In the genomic region with DNA sequence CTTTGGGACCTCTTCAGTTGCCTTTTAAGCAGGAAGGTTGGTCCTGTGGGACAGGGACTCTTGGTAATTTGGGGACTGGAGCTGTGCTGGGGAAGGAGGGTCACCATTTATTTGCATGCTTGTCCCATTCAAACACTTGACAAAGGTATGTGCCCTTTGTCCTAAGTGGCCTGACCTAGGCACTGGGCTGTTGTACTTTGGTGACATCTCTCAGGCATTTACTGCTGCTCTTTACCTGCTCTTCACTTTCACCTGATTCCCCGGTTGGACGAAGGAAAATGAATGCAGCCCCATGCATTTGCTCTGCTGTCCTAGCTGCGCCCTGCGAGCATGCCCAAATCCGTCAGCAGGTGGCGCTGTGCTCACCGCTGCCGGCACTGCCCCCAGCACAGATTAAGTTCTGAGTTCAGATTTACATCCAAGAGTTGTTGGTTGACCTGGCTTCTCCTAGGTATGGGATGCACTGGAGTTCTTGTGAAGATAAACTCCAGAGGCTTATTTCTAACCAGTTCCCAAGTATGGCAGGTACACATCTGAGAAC, we compare ENCODE assay signal across 9 mouse cellular contexts. TPM values are rescaled to one million over a fixed set of nuclear protein-coding genes. Genes with fewer than 3 reads are reported as not detected.
DNase-seq lines count a peak whose midpoint lies in the region; TF ChIP-seq lines count a peak whose summit lies in the region.
"Had no signal": no experiment of that assay in that cellular context is flagged by ENCODE, and none has a peak within 500 bp of the region (broad histone marks: within the 10 kb centered on the region; RNA-seq: fewer than 3 reads in every experiment).

No protein-coding gene starts in this region.

- no peak for TF ChIP-seq POLR2A in olfactory bulb, adult 2 months (IDR thresholded peaks at IDR 0.05; ENCODE audit: insufficient read depth, low read depth, low read length)

- H3K4me3 ChIP-seq in olfactory bulb, adult 2 months (ENCODE audit: insufficient read depth, low read depth, low read length) = no peak overlapping the region
- H3K4me3 ChIP-seq: embryonic facial prominence, embryonic 12.5 days had no signal

- peak; percentile 57; the same call in 1 of the 2 replicates for TF ChIP-seq CTCF in olfactory bulb, adult 2 months (IDR thresholded peaks at IDR 0.05; ENCODE audit: insufficient read depth, low read depth, low read length)

- 16% methylated on average over 8 of the region's 8 CpGs for WGBS in olfactory bulb, adult 2 months

- DNase-seq in gastrocnemius, postnatal 10 days = peak; percentile 72
- DNase-seq in gastrocnemius, postnatal 4 days (ENCODE audit: low spot score in 2 of 2) = no peak
- peak; percentile 46 for DNase-seq in right cerebral cortex, postnatal 14 days
- no peak for DNase-seq in right cerebral cortex, postnatal 10 days (ENCODE audit: low spot score in 2 of 2)
- DNase-seq in c-Kit-negative CD71-positive TER-119-positive erythroid progenitor cells, embryonic 14.5 days (ENCODE audit: low read depth, low spot score) = peak; percentile 40
- peak; percentile 55 to 67 for DNase-seq in kidney, postnatal 25 days
- DNase-seq in ovary, postnatal 14 days (ENCODE audit: low spot score) = no peak

- H3K4me1 ChIP-seq in olfactory bulb, adult 2 months (ENCODE audit: control insufficient read depth, insufficient read depth, low read length) = peaks cover 6% of the 10 kb centered on the region

- H3K27ac ChIP-seq in olfactory bulb, adult 2 months (ENCODE audit: insufficient read depth, low read depth, low read length) = no peak overlapping the region
- H3K27ac ChIP-seq: embryonic facial prominence, embryonic 12.5 days had no signal

RNA-seq across cellular contexts. Expression of a gene that starts 28.6 kb away (rescaled TPM):
- 10 to 100 TPM in 1 of 2 experiments, 1 to 10 TPM in 1; 9.8 to 10.2 TPM for total RNA-seq in gastrocnemius, postnatal 10 days (2021)
- 10 to 100 TPM; 11.9 to 12.5 TPM for total RNA-seq in gastrocnemius, postnatal 4 days (2021)
- not detected in 2 replicates for polyA plus RNA-seq in olfactory bulb, adult 2 months (2012; ENCODE audit: insufficient read depth, insufficient read length, low replicate concordance, missing spikeins)

RNA-seq across cellular contexts. Expression of a gene that starts 31.3 kb away (rescaled TPM):
- total RNA-seq in gastrocnemius, postnatal 10 days (2021) = 100 to 1,000 TPM in 1 of 2 experiments, 10 to 100 TPM in 1; 95.5 to 120 TPM
- total RNA-seq in gastrocnemius, postnatal 4 days (2021) = 100 to 1,000 TPM; 270 to 304 TPM
- 292 and 423 TPM in 2 replicates for polyA plus RNA-seq in olfactory bulb, adult 2 months (2012; ENCODE audit: insufficient read depth, insufficient read length, low replicate concordance, missing spikeins)

RNA-seq across cellular contexts. Expression of a gene that starts 36.3 kb away (rescaled TPM):
- total RNA-seq in gastrocnemius, postnatal 10 days (2021) = not detected
- not detected for total RNA-seq in gastrocnemius, postnatal 4 days (2021)
- not detected in 2 replicates for polyA plus RNA-seq in olfactory bulb, adult 2 months (2012; ENCODE audit: insufficient read depth, insufficient read length, low replicate concordance, missing spikeins)

RNA-seq across cellular contexts. Expression of a gene that starts 37.1 kb away (rescaled TPM):
- under 1 TPM; 0.47 to 0.50 TPM for total RNA-seq in gastrocnemius, postnatal 10 days (2021)
- total RNA-seq in gastrocnemius, postnatal 4 days (2021) = 1 to 10 TPM in 1 of 2 experiments, under 1 TPM in 1; 0.76 to 1.0 TPM
- polyA plus RNA-seq in olfactory bulb, adult 2 months (2012; ENCODE audit: insufficient read depth, insufficient read length, low replicate concordance, missing spikeins) = not detected in 2 replicates

Comparison
In these comparisons a context has a peak if more than half of its experiments do, and no peak if none do; other contexts are left out.
1. DNase-seq: peak in gastrocnemius, postnatal 10 days (single experiment), right cerebral cortex, postnatal 14 days (single experiment), c-Kit-negative CD71-positive TER-119-positive erythroid progenitor cells, embryonic 14.5 days (single experiment) and kidney, postnatal 25 days (2 of 2); none in gastrocnemius, postnatal 4 days (0 of 2), right cerebral cortex, postnatal 10 days (0 of 2) and ovary, postnatal 14 days (single experiment).